9 mouse cellular contexts compared by ENCODE assay signal in genomic region chr5:123947041-123947761, GRCm38 (mm10). TPM values are rescaled to one million over a fixed set of nuclear protein-coding genes. Genes with fewer than 3 reads are reported as not detected.
DNase-seq lines count a peak whose midpoint lies in the region; ATAC-seq and TF ChIP-seq lines count a peak whose summit lies in the region.
"Had no signal": no experiment of that assay in that cellular context is flagged by ENCODE, and none has a peak within 500 bp of the region (broad histone marks: within the 10 kb centered on the region; RNA-seq: fewer than 3 reads in every experiment).

No protein-coding gene starts in this region.

- H3K36me3 ChIP-seq in kidney, adult 2 months (ENCODE audit: control insufficient read depth, insufficient read depth, low read length) = no peaks in the 10 kb centered on the region
- H3K36me3 ChIP-seq: embryonic facial prominence, embryonic 15.5 days; liver, embryonic 13.5 days had no signal

- TF ChIP-seq POLR2A in kidney, adult 2 months (IDR thresholded peaks at IDR 0.05; ENCODE audit: low read depth, low read length) = no peak

- no peaks in the 10 kb centered on the region for H3K4me1 ChIP-seq in kidney, adult 2 months (ENCODE audit: control insufficient read depth, insufficient read depth, low read length)
- H3K4me1 ChIP-seq: embryonic facial prominence, embryonic 15.5 days; liver, embryonic 13.5 days had no signal

- H3K27ac ChIP-seq in kidney, adult 2 months (ENCODE audit: insufficient read depth, low read depth, low read length) = no peak overlapping the region
- H3K27ac ChIP-seq: embryonic facial prominence, embryonic 15.5 days; liver, embryonic 13.5 days had no signal

- H3K27me3 ChIP-seq in kidney, adult 2 months (replicated peaks; ENCODE audit: control insufficient read depth, insufficient read depth, low read length) = no peaks in the 10 kb centered on the region
- H3K27me3 ChIP-seq: embryonic facial prominence, embryonic 15.5 days; liver, embryonic 13.5 days had no signal

- no peak overlapping the region for H3K4me3 ChIP-seq in kidney, adult 2 months (ENCODE audit: insufficient read depth, low read depth, low read length)
- H3K4me3 ChIP-seq: embryonic facial prominence, embryonic 15.5 days; liver, embryonic 13.5 days had no signal

- TF ChIP-seq CTCF in kidney, adult 2 months (conservative IDR thresholded peaks at IDR 0.05; ENCODE audit: insufficient read depth, insufficient read length, low read depth, low read length) = 0 out of 2 replicates have a peak, but pooled peaks have one; percentile 23

- no peak for ATAC-seq in megakaryocyte-erythroid progenitor cell, adult 5-6 weeks (replicated peaks; ENCODE audit: low FRiP score, low TSS enrichment, poor library complexity, severe bottlenecking)

- WGBS in kidney, adult 2 months = 49% methylated on average over 7 of the region's 7 CpGs

- DNase-seq in kidney, adult 2 months = peak; percentile 64
- no peak for DNase-seq in kidney, adult 11 months
- DNase-seq in CD4-positive helper T cell, adult 2 months (ENCODE audit: low read depth, low spot score) = peak; percentile 68
- DNase-seq in NIH3T3 (ENCODE audit: low read depth) = peak; percentile 87
- peak; percentile 56 for DNase-seq in hindlimb bud, embryonic 11.5 days (ENCODE audit: extremely low spot score, low read depth, low spot score)
- peak; percentile 60 for DNase-seq in retina, postnatal 7 days (ENCODE audit: low read depth, low spot score)
- DNase-seq: liver, embryonic 13.5 days had no signal

RNA-seq across cellular contexts. Expression of gene Ccdc62, which starts 16.7 kb away (rescaled TPM):
- 3.7 and 4.1 TPM in 2 replicates for polyA plus RNA-seq in kidney, adult 2 months (2012; rRNA removed)
- total RNA-seq in megakaryocyte-erythroid progenitor cell, adult 5-6 weeks (2014; fragmentation: Nextera tagmentation) = 2.1 and 3.3 TPM in 2 replicates
- 2.6 and 4.2 TPM in 2 replicates for total RNA-seq in megakaryocyte-erythroid progenitor cell, adult 5-6 weeks (2017)

RNA-seq across cellular contexts. Expression of gene Gm43518, which starts 20.0 kb away (rescaled TPM):
- 0.56 and 0.64 TPM in 2 replicates for polyA plus RNA-seq in kidney, adult 2 months (2012; rRNA removed)
- not detected in 2 replicates for total RNA-seq in megakaryocyte-erythroid progenitor cell, adult 5-6 weeks (2014; fragmentation: Nextera tagmentation)
- total RNA-seq in megakaryocyte-erythroid progenitor cell, adult 5-6 weeks (2017) = not detected in 2 replicates

RNA-seq across cellular contexts. Expression of gene Hip1r, which starts 26.2 kb away (rescaled TPM):
- polyA plus RNA-seq in kidney, adult 2 months (2012; rRNA removed) = 18.3 and 19.2 TPM in 2 replicates
- total RNA-seq in megakaryocyte-erythroid progenitor cell, adult 5-6 weeks (2014; fragmentation: Nextera tagmentation) = 9.3 and 9.5 TPM in 2 replicates
- total RNA-seq in megakaryocyte-erythroid progenitor cell, adult 5-6 weeks (2017) = 13.7 and 30.9 TPM in 2 replicates

RNA-seq across cellular contexts. Expression of gene Denr, which starts 40.2 kb away (rescaled TPM):
- 22.6 and 41.0 TPM in 2 replicates for polyA plus RNA-seq in kidney, adult 2 months (2012; rRNA removed)
- total RNA-seq in megakaryocyte-erythroid progenitor cell, adult 5-6 weeks (2014; fragmentation: Nextera tagmentation) = 102 and 106 TPM in 2 replicates
- 96.4 and 102 TPM in 2 replicates for total RNA-seq in megakaryocyte-erythroid progenitor cell, adult 5-6 weeks (2017)
